Mouse (Mus musculus) left cerebral cortex, postnatal 25 days (tissue): Measurements from ENCODE around the gene Pmm2. TPM values are rescaled to one million over a fixed set of nuclear protein-coding genes. Genes with fewer than 3 reads are reported as not detected.

Source experiments
- DNase-seq, 2 experiments: peaks; one replicate each; pipeline ENCODE4 v3.0.0; 2022; ENCODE audit warnings: low spot score in 2 of 2, mixed read lengths in 1 of 2
- intact Hi-C: fragments of 180-260 bp; cut with DNase I; formaldehyde crosslinking; loops from one replicate; pipeline ENCODE4 v1.15.1; 2025
- total RNA-seq, 2 experiments: library from RNA; stranded (reverse); gene quantifications; 2 replicates each; pipeline ENCODE4 v1.2.3; 2021

Pmm2 gene
- total RNA-seq, 2 experiments from 2014 or later, result 26.8 to 31.0 TPM

DNA sequence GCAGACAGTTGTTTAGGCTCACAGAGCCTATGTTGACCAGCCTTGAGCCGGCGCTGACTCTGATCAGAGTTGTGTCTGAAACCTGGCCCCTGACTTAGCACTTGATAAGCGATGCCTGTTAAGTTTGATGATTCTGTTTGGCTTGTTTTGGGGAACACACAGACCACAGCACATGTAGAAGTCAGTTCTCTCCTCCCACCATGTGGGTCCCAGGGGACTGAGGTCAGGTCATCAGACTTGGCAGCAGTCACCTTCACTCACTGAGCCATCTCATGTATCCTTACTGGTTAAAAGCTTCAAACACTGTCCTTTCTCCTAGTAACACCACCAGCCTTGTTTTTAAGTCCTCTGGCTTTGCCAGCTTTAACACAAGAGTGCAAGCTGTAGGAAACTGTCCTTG, 12.5 kb downstream of the Pmm2 start:
- intact Hi-C loops, result no loop called here
- DNase-seq, result no peak

DNA sequence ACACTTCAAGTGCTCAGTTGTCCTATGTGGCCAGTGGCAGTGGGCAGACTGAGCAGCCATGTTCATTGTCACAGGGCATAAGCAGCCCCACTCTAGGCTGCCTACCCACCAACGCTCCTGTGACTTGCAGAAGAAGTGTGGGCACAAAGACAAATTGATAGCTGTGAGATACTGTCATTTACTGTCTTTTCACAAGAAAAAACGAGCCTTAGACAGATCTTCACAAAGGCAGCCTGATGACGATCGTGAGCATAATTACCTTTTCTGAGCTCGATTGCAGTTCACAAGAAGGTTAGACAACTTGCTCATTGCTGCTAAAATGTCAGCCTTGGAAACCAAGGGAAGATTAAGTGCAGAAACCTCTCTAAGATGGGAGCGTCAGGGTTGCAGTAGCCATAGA, 17.6 kb downstream of the Pmm2 start:
- no peak for DNase-seq
- intact Hi-C loops, result no loop called here

DNA sequence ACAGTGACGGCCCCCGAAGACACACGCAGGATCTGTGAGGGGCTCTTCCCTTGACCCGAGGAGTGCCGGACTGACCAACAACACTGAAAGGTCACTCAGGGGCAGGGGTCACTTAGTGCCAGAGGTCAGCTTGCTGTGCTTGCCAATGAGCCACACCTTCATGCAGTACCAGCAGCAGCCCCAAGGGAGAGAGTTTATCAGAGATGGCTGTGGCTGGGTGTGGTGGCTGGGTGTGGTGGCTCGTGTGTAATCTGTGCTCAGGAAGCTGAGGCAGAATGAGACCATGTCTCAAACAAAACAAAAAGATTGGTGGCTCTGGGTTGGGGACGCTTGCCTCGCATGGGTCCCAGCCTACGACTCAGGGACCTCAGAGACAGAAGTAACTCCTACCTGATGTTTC, 18.1 kb downstream of the Pmm2 start:
- intact Hi-C loops, result no loop called here
- no peak for DNase-seq

DNA sequence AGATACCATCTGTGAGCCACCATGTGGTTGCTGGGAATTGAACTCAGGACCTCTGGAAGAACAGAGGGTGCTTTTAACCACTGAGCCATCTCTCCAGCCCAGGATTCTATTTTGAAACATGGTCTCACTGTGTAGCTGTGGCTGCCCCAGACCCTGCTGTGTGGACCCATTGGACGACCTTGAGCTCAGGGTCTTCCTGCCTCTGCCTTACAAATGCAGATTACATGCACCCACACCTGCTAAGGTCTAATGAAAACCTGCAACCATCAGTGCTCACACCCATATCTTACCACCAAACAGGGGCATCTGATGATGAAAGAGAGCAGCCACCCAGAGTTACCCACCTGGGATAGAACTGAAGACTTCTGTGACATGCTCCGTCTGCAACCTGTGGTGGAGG, 18.8 kb downstream of the Pmm2 start:
- no peak for DNase-seq
- intact Hi-C loops, result no loop called here

DNA sequence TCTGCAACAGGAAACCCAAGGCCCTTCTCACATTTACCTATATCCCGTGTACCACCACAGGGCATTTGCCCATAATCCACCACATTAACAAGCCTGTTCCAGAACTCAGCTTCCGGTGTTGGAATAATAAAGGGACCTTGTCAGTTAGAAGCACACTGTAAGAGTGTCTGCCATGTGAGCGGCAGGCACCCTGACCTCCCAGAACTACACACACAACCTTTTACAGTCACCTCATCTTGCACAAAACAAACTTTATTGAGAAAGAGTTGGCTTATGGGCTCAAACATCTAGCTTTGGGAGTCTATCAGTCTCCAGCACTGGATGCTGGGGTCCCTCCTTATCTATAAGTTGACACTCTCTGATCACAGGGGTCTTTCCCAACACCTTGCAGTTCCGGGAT, 20.9 kb downstream of the Pmm2 start:
- DNase-seq, result no peak
- intact Hi-C loops, result no loop called here

DNA sequence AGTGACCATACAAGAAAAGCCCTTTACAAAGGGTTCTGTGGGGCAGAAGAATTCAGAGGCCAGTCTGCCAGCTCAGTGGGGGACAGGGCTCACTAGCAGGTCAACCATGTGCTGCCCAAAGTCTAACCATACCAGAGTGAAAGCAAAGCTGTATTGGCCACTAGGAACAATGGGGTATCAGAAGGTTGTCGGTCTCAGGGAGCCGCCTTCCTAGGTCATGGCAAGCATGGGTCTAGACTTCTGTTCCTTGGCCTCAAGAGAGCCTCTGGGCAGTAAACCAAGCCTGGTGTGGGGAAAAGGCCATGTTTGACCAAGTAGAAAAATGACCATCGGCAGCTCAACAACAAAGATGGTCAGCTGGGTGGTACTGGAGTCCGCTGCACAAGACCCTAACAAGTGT, 21.3 kb downstream of the Pmm2 start:
- DNase-seq, result no peak
- intact Hi-C loops, result no loop called here

DNA sequence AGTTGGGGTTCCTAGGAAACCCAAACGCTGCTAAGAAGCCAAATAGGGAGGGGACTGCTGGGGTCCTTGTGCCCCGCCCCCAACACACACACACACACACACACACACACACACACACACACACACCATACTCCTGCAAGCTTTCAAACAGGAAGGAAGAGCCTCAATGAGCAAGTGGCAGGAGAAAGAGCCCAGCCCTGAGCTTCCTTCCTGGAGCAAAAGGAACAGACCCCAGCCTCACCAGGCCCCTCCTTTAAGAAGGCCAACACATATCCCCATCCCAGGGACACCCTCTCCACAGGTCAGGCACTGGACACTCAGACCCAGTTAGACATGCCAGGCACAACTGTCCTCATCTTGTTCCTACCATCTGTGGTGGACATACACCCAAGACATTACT, 25.5 kb downstream of the Pmm2 start:
- no peak for DNase-seq
- intact Hi-C loops, result no loop called here

DNA sequence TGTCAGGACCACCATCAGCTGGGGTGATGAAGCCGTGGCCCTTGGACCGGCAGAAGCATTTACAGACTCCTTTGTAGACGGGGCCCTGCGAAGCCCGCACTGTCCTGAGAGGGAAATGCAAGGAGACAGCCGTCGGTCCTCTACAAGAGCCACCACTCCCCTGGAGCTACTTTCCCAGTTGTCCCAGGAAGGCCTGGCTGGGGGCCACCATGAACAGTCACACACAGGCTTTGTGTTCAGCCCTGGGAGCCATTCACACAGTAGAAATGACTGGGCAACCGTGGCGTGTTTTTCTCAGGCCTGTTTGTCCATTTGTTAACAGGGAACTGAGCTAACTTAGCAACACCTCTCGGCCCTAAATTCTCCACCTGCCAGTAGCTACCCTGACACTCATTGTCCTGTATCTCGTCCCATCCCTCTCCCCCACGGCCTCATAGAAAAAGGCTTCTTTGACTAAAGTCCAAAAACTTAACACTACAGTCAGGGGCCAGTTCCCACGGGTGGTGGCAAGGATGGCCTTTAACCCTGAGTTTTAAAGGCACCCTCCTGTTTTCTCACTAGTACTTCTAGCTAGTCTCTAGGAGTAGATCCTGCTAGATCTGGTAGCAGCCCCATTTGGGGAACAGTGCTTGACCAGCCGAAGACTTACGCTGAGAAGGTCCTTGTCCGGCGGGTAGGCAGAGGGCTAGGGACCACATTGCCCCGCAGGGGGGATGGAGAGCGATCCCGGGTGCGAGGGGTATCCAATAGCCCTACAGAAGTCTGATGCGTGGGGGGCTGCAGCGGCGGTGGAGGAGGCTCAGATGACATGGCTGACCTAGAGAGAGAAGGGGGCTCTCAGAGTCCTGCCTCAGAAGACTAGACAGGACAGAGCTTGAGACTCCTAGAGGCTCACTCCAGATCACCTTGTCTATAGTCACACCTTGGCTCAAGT, 26.4 kb downstream of the Pmm2 start:
- peak in 1 of 2 experiments; percentile 19 for DNase-seq
- intact Hi-C loops, result no loop called here

DNA sequence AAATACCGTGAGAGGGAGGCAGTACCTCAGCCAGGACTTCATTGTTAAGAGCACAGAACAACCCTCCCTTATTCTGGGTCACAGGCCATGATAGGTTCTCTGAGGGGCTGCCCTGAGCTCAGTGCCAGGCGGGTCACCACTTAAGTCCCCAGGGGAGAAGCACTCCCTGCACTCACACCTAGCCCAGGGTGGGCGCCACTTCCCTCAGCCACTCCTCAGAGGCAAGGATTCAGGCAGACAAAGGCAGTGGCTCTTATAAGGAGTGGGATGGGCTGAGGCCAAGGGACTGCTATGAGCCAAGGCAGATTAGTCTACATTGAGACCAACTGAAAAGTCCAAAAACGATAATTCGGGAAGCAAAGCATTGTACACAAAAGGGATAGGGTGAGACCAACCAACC, 27.9 kb downstream of the Pmm2 start:
- DNase-seq, result no peak
- intact Hi-C loops, result no loop called here

DNA sequence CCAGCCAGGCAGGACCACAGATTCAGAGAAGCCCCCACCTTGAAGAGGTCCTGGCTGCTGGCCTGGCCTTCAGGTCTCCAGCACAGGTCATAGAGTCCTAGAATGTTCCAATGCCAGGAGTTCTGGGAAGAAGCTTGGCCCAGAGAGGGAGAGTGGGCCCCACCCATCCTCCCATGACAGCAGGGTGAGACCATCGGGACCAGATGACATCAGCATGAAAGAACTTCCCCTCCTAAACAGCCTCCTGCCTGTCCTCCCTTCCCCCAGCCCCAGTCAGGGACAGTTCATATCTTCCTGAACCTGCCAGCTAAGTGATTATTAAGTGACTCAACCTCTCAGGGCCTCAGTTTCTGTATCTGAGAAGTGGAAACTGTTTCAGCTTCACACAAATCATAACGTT, 29.0 kb downstream of the Pmm2 start:
- DNase-seq, result no peak
- intact Hi-C loops, result no loop called here

DNA sequence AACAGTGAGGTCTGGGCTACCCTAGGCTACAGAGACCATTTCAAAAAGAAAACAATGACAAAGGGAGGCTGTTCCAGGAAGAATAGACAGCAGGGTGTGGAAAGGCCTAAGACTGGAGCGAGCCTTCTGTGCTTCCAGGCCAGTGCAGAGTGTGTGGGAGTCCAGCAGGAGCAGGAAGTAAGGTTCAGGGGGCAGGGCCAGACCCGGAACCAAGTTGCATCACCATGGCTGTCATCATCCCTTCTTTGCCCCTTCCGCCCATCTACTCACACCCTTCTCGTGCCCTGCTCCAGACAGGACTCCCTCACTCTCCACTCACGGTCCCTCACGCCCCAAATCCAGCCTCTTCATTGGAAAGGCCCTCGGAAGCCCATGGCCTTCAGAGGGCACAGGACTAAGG, 29.8 kb downstream of the Pmm2 start:
- DNase-seq, result no peak
- intact Hi-C loops, result no loop called here

DNA sequence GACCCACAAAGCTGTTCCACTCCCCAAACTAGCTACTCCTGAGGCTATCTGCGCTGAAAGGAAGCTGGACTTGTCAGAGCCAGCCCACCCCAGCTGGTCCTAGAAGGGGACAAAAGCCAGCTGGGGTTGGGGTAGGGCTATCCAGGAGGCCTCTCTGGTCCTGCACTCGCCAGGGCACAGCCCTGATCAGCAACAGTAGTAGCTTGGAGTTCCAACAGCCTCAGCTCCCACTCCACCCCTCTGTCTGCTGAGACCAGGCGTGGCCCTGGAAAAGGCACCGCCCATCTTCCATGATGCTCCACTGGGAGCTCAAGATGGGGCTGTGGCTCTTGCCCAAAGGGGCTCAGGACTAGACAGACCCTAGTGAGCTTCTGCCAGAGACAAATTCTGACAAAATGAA, 30.3 kb downstream of the Pmm2 start:
- intact Hi-C loops, result no loop called here
- no peak for DNase-seq

DNA sequence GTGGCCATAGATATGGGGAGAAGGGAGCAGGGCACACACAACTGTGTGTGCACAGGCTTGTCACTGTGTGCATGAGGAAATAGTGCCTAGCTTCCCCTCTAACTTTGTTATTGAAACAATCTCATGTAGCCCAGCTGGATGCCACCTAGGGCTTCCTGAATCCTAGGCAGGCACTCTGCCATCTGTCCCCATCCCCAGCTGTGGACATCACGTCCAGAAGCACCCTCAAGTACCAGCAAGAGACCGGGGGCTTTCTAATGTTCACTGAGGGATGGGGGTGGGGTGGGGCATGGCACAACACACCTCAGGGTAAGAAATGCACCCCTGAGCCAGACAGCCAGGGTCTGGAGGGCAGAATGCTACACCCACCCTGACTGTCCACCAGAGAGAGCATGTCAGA, 30.9 kb downstream of the Pmm2 start:
- intact Hi-C loops, result no loop called here
- no peak for DNase-seq

DNA sequence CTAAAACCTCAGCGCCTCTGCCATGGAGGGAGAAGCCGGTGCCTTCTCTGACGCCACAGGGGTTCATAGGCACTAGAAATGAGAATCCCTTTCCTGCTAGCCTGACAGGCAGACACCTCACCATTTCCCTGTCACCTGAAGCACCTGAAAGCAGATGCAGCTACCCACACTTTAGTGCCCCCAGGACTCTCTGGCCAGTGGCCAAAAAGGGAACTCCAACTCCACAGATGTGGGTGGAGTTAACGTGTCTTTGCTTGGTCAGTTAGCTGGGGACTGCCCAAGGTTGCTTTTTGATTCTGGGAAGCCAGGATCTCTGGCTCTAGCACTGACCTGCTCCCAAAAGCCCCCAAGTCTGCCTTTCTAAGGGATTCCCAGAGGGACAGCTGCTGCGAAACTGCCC, 32.0 kb downstream of the Pmm2 start:
- DNase-seq, result no peak
- intact Hi-C loops, result no loop called here

DNA sequence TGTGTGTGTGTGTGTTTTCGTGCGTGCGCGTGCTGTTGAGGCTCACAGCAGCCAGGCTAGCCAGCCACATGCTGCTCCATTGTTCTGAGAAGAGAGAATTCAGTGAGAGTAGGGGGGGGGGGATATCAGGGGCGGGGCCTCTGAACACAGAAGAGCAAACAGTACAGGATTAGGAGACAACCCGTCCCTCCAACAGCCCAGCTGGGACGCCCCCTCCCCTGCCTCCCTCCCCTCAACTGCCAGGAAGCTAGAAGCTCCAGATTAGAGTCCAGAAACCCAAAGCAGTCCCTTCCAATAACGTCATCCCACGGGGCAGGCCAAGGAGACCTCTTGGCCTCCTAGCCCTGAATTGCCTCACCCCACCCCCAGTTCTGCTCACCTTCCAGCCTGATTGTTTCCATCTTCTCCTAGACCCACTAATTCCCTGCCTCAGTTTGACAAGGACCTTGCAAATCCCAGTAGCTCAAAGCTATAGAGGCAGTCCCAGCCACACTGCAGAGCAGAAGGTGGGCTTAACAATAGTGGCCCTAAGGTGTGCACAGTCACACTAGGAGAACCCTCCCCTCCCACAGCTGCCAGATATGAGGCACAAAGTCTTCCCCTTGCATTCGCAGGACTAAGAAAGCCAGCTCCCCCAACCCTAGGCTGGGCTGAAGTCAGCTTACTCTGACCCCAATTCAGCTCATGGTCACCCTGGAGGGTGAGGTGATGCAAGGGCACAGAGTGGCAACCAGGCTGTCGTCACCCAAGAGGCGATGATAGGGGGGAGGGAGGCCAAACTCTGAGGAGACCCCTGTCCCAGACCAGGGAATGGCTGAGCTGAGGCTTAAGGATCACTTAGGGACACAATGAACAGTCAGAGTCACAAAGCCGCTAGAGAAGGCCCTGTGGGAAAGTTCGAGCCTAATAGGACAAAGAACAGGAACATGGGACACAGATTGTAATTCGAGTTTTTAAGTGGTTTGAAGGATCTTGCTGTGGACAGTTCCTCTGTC, 32.9 kb downstream of the Pmm2 start:
- DNase-seq, result no peak
- intact Hi-C loops, result no loop called here

DNA sequence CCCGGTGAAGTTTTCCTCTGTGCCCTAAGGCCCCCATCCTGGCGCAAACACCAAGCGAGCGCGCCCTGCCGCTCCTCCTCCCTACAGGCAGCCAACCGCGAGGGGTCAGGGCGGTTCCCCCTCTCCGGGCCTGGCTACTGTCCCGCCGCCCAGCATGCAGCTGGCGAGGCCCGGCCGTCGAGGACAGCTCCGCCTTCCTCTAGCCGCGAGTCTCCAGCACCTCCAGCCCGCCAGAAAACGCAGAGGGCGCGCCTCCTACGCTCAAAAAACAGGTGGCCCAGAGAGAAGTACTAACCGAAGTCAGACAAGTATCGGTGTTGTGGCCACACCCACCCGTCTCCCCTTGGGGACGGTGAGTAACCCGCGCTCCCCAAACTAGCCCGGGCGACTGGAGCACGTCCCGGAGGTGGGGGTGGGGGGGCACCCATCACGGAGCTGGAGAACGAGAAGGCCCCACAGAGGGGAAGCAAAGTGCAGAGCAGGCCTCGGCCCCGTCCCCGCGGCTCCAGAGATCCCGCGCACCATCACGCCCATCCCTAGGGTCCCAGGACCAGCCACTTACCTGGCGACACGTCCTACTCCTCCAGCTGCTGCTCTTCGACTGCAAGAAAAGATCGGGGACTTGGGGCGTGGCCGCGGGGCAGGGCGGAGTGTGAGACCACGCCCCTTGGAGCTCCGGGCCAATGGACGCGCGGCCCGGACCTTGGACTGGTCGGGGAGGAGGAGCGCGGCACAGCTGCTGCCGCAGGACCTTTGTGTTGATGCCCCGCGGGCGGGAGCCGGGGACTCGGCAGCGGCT, 34.3 kb downstream of the Pmm2 start, which contains the start of gene Carhsp1:
TSS of gene Carhsp1 (minus strand) at position 605 of the 799 bp plus-strand sequence.
- intact Hi-C loops, result loop anchor here (1.0 kb wide), 1 partner anchor 177 kb away; no protein-coding TSS in a partner anchor
- peak; percentile 77 to 83 for DNase-seq

DNA sequence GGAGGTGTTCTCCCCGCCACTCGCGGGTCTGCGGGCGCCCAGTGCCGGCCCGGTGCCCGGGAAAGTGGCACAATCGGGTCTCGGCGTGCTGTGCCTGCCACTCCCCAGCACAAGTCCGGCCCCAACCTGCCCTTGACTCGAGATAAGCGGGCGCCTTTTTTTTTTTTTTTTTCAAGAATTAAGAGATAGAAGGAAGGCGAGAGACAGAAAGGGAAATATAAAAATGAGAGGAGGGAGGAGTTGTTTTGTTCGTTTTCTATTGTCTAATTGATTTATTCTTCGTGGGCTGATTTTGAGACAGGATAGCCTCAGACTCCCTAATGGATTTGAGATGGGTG, 34.8 kb downstream of the Pmm2 start:
- intact Hi-C loops, result loop anchor here (1.0 kb wide), 1 partner anchor 178 kb away; no protein-coding TSS in a partner anchor
- no peak for DNase-seq

DNA sequence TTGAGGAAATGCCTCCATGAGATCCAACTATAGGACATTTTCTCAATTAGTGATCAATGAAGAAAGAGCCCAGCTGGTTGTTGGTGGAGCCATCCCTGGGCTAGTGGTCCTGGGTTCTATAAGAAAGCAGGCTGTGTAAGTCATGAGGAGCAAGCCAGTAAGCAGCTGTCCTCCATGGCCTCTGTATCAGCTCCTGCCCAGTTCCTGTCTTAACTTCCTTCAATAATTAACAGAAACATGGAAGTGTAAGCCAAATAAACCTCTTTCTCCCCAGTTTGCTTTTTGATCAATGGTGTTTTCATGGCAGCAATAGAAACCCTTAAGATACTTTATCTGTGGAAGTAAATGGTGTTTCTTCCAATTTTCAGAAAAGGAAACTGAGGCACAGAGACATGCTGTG, 35.3 kb downstream of the Pmm2 start:
- intact Hi-C loops, result loop anchor here (1.0 kb wide), 1 partner anchor 179 kb away; no protein-coding TSS in a partner anchor
- DNase-seq, result no peak

DNA sequence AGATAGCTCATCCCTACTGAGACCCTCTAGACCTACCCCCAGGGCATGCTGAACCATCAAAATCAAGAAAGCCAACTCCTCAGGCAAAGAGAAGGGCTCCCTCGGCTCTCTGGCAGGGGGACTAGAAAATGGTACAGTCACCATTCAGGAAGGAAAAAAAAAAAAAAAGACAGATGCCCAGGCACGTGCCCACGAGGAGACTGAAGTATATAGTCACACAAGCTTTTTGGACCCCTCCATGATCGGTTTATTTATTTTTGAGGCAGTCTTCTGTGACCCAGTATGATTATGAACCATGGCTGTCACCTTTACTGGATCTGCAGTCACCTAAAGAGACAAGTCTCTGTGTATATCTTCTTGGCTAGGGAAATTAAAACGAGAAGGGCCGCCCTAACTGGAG, 35.9 kb downstream of the Pmm2 start:
- DNase-seq, result no peak

DNA sequence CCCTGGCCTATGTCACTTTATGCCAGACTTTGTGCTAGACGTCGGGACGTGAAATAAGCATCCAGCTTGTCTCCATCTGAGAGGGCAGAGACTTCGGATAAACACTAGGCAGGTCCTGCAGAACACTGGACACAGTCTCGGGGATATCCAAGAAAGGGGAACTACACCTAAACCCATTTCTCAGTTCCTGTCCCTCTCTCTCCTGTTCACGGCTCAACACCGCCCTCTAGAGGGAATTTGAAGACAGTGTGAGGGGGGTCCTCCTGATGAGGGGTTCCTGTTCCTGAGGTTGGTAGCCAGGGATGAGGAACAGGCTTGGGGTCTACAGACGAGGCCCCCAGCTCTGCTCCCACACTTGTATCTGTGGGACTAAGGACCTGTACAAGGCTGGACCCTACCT, 36.7 kb downstream of the Pmm2 start:
- DNase-seq, result peak in 1 of 2 experiments; percentile 35
- intact Hi-C loops, result loop anchor here (2.0 kb wide), 1 partner anchor 29 kb away; no protein-coding TSS in a partner anchor

More for the DNA sequence above, 35.9 kb downstream of the Pmm2 start:
- intact Hi-C loops, result no loop called here
